11 mouse cellular contexts compared by ENCODE assay signal in genomic region chr13:83716711-83717171, GRCm38 (mm10).
DNase-seq lines count a peak whose midpoint lies in the region; ATAC-seq and TF ChIP-seq lines count a peak whose summit lies in the region.
"Had no signal": no experiment of that assay in that cellular context is flagged by ENCODE, and none has a peak within 500 bp of the region (broad histone marks: within the 10 kb centered on the region; RNA-seq: fewer than 3 reads in every experiment).

No protein-coding gene starts in this region.

- H3K36me3 ChIP-seq in E14TG2a.4 (ENCODE audit: insufficient read depth, low read length): no peaks in the 10 kb centered on the region
- H3K36me3 ChIP-seq in hindbrain, embryonic 13.5 days: no peaks in the 10 kb centered on the region
- no peaks in the 10 kb centered on the region for H3K36me3 ChIP-seq in midbrain, embryonic 13.5 days
- H3K36me3 ChIP-seq: stomach, embryonic 15.5 days had no signal

- H3K4me2 ChIP-seq in hindbrain, embryonic 13.5 days: peak overlapping the region; percentile 72
- peak overlapping the region; percentile 74 for H3K4me2 ChIP-seq in midbrain, embryonic 13.5 days (replicated peaks)
- H3K4me2 ChIP-seq: stomach, embryonic 15.5 days had no signal

- no peaks in the 10 kb centered on the region for H3K9me3 ChIP-seq in E14TG2a.4 (ENCODE audit: low read length)
- H3K9me3 ChIP-seq in hindbrain, embryonic 13.5 days: no peaks in the 10 kb centered on the region
- no peaks in the 10 kb centered on the region for H3K9me3 ChIP-seq in midbrain, embryonic 13.5 days
- H3K9me3 ChIP-seq: stomach, embryonic 15.5 days had no signal

- peak overlapping the region; percentile 99 for H3K27ac ChIP-seq in hindbrain, embryonic 13.5 days
- H3K27ac ChIP-seq in midbrain, embryonic 13.5 days: peak overlapping the region; percentile 91
- H3K27ac ChIP-seq: macrophage; stomach, embryonic 15.5 days had no signal

- WGBS in hindbrain, embryonic 13.5 days: 1% methylated on average over 8 of the region's 8 CpGs
- WGBS in midbrain, embryonic 13.5 days: 3% methylated on average over 8 of the region's 8 CpGs

- TF ChIP-seq CTCF in E14TG2a.4 (conservative IDR thresholded peaks at IDR 0.05; ENCODE audit: low read length): no peak

- H3K4me1 ChIP-seq in E14TG2a.4 (replicated peaks; ENCODE audit: low read depth, low read length): peaks cover 52% of the 10 kb centered on the region
- H3K4me1 ChIP-seq in hindbrain, embryonic 13.5 days (replicated peaks): peaks cover 37% of the 10 kb centered on the region
- H3K4me1 ChIP-seq in midbrain, embryonic 13.5 days (replicated peaks): peaks cover 48% of the 10 kb centered on the region
- H3K4me1 ChIP-seq: stomach, embryonic 15.5 days had no signal

- peak overlapping the region; percentile 43; the same call in 1 of the 2 replicates for H3K4me3 ChIP-seq in E14TG2a.4 (replicated peaks; ENCODE audit: low read length)
- peak overlapping the region; percentile 79 for H3K4me3 ChIP-seq in hindbrain, embryonic 13.5 days
- H3K4me3 ChIP-seq in midbrain, embryonic 13.5 days (replicated peaks): peak overlapping the region; percentile 76
- H3K4me3 ChIP-seq: stomach, embryonic 15.5 days had no signal

- no peak for ATAC-seq in hindbrain, embryonic 13.5 days (ENCODE audit: low FRiP score)
- no peak for ATAC-seq in midbrain, embryonic 13.5 days
- no peak for ATAC-seq in granulocyte monocyte progenitor cell, adult 5-6 weeks (replicated peaks; ENCODE audit: poor library complexity, severe bottlenecking)

- H3K27me3 ChIP-seq in E14TG2a.4 (ENCODE audit: insufficient read depth, low read length): peaks cover 84% of the 10 kb centered on the region
- H3K27me3 ChIP-seq in hindbrain, embryonic 13.5 days: peaks cover 40% of the 10 kb centered on the region
- peaks cover 47% of the 10 kb centered on the region for H3K27me3 ChIP-seq in midbrain, embryonic 13.5 days

- intact Hi-C loops in heart, postnatal 36 days (cut with DNase I): loop anchor here (5.0 kb wide), 2 partner anchors 631 to 1446 kb away; no protein-coding TSS in a partner anchor

- DNase-seq in cerebellum, postnatal 36 days: peak; percentile 83 to 87
- DNase-seq in thymus, postnatal 14 days: no peak
- DNase-seq in heart, postnatal 36 days: no peak
- no peak for DNase-seq in c-Kit-positive CD71-positive TER-119-positive erythroid progenitor cells, embryonic 14.5 days (ENCODE audit: low spot score)
- DNase-seq: gastrocnemius, postnatal 10 days had no signal

- peak overlapping the region; percentile 94 for H3K9ac ChIP-seq in hindbrain, embryonic 13.5 days
- peak overlapping the region; percentile 80 for H3K9ac ChIP-seq in midbrain, embryonic 13.5 days (replicated peaks)
- H3K9ac ChIP-seq: stomach, embryonic 15.5 days had no signal

Comparison
In these comparisons a context has a peak if more than half of its experiments do, and no peak if none do; other contexts are left out.
1. DNase-seq: peak in cerebellum, postnatal 36 days (2 of 2); none in thymus, postnatal 14 days (single experiment), heart, postnatal 36 days (0 of 2) and c-Kit-positive CD71-positive TER-119-positive erythroid progenitor cells, embryonic 14.5 days (single experiment).
2. Peak in every context shown above with its lines, with median percentiles within 50 percentile points of each other: H3K4me3 ChIP-seq.